Mouse (Mus musculus) T-cell, adult 2 months (primary cell): ENCODE measurements around the gene Notum.
"Not testable (repeated sequence)": the region's sequence is repeated elsewhere in the genome, so short reads cannot be mapped to it uniquely, and the experiment has no call there.

Experiments
- DNase-seq: peaks from one replicate; pipeline ENCODE4 v3.0.0; 2022; ENCODE audit warnings: low spot score

Notum gene

DNA sequence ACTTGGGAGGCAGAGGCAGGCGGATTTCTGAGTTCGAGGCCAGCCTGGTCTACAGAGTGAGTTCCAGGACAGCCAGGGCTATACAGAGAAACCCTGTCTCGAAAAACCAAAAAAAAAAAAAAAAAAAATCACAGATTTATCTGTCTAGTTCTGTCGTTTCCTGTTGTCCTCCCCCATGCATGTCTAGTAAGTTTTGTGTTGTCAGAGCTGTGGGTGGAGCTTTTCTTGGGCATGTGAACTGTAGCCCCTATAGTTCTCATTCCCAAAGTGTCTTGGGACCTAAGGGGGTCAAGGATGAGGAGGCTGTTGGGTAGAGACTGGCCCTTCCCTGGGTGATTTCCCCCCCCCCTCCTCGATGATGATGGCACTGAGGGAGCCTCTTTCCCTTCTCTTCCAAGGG lies 14.9 kb upstream of the Notum start:
- DNase-seq, result not testable (repeated sequence)

DNA sequence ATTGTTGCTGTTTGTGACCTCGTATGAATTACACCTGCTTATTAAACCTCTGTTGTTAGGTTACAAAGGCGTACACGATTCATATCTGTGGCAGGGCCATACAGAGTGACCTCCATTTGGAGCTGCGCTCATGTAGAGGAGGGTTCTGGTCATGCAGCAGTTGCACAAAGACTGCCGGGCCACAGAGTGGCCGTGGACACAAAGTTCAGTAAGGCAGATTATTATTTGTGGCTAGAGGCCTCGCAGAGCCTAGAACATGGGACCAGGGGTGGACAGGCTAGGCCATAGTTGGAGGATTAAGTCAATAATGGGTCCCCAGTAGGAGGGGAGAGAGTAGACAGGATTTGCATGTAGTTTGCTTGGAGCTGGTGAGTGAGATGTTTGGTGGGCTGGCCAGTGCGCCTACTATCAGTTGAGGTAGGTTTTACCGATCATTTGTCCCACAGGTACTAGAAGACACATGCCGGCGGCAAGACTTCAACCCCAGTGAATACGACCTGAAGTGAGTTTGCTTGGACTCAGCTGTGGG lies 12.7 kb upstream of the Notum start:
- DNase-seq, result no peak

- peak; percentile 94 for DNase-seq
These were observed 12.0 kb upstream of the Notum start, which contains the start of gene Aspscr1 for GRCm38 (mm10) chr11:120672687-120673593. Gene Aspscr1 (plus strand): TSS chr11:120672973.

GRCm38 (mm10) chr11:120666617-120667016 lies 5.6 kb upstream of the Notum start:
- DNase-seq, result no peak

DNA sequence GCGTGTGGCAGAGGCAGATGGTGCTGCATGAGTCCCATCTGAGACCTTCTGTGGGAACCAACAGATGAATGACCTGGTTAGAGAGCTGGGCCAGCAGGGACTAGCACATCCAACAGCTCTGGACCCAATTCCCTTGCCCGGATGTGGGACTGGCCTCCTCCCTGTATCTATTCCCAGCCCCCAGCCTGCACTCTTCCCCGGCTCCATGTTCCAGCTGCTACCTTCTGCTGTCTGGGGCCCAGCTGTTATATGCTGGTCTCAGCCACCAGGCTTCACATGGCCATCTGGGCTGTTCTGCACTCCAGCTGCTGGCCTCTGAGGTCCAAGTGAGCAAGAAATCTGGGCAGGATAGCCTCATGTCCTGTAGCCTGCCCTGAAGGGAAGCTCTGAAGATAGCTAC lies 4.4 kb upstream of the Notum start:
- DNase-seq, result no peak

GRCm38 (mm10) chr11:120663714-120664113 lies 2.7 kb upstream of the Notum start:
- DNase-seq, result no peak

- no peak for DNase-seq
These were observed 1.8 kb upstream of the Notum start for GRCm38 (mm10) chr11:120662759-120663158.

GRCm38 (mm10) chr11:120660301-120661075 lies 487 bp downstream of the Notum start:
- no peak for DNase-seq

GRCm38 (mm10) chr11:120659509-120660300 lies 1.3 kb downstream of the Notum start:
- no peak for DNase-seq

- DNase-seq, result peak; percentile 71
These were observed 2.0 kb downstream of the Notum start for GRCm38 (mm10) chr11:120658876-120659410.

DNA sequence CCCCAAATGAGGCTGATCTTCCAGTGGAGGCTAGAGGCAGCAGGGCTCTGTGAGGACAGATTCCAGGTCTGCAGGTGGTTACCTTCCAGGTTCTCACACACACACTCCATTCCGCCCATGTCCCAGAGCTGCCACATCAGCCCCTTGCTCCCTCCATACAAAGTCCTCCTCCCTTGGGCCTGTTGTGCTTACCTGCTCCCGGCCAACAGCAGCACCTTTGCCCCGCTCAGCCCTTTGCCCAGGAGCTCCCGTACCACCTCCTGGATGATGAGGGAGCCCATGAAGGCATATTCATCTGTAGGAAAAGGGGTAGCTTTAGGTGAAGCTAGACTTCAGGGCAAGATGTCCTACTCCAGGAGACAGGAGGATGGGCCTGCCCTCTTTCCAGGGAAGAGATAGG lies 3.7 kb downstream of the Notum start:
- DNase-seq, result no peak

- DNase-seq, result no peak
These were observed 6.2 kb downstream of the Notum start for GRCm38 (mm10) chr11:120654741-120655140.

DNA sequence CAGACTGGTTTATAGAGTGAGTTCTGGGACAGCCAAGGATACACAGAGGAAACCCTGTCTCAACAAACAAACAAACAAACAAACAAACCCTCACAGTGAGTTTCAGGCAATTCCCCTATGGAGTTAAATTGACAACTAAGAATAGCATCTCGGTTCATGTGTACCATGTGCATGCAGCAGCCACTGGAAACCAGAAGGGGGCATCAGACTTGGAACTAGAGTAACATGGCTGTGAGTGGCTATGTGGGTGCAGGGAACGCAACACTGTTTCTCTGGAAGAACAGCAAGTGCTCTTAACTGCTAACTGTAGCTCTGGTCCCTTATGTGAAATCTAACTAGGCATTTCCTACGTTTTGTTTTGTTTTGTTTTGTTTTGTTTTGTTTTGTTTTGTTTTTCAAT lies 9.1 kb downstream of the Notum start:
- no peak for DNase-seq

- no peak for DNase-seq
These were observed 12.9 kb downstream of the Notum start, which contains the start of gene Myadml2 for GRCm38 (mm10) chr11:120648001-120648476. Gene Myadml2 (minus strand): TSS chr11:120648158.

GRCm38 (mm10) chr11:120647047-120647830 lies 13.7 kb downstream of the Notum start:
- DNase-seq, result no peak

- peak; percentile 92 for DNase-seq
These were observed 17.4 kb downstream of the Notum start, which contains the start of gene Pycr1 for GRCm38 (mm10) chr11:120643601-120643987. Gene Pycr1 (minus strand): TSS chr11:120643769.

DNA sequence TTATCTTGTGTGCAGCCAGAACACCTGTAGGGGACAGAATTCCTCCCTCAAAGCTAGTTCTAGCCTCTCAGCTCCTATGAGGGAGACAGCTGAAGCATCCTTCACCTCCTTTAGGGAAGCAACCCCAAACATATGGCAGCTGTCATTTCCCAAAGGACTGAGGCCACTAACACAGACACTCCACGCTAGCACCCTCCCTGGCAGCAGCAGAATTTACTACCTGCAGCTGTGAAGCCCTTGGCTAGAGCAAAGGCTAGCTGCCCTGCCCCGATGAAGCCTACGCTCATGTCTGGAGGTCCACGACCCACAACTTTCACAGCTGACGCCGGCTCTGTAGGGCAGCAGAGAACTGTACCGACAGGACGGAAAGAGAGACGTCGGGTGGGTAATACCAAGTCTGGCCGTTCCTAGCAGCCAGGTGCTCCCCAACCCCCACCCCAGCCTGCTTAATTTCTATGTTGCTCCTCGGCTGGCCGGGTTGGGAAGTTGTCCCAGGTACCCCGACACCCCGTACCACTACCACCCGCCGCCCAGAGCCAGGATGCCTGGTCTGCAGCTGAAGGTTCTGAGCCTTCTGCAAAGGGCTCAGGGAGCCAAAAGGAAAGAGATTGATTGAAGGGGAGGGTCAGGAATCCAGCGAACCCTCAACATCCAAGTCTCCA lies 17.9 kb downstream of the Notum start:
- DNase-seq, result peak; percentile 16

GRCm38 (mm10) chr11:120641869-120642268 lies 19.1 kb downstream of the Notum start:
- no peak for DNase-seq

DNA sequence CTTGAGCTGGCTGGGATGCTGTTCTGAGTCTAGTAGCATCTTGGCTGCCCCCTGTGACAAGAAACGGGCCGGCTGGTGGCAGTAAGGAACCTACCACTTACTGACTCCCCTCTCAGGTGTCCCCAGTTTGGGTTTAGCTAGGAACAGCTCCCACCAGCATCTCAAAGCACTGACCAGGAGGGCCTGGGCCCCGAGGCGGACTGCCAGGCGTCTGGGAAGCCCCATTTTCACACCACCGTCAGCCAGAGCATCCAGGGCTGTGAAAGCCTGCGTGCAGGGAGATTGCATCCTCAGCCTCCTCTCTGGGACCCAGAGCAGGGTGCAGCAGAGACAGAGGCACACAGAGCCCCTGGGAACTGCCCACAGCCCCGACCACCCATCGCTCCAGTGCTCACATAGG lies 19.7 kb downstream of the Notum start:
- no peak for DNase-seq

GRCm38 (mm10) chr11:120634810-120635209 lies 26.2 kb downstream of the Notum start:
- DNase-seq, result no peak
